Mouse (Mus musculus) stomach, postnatal 0 days (tissue): Measurements from ENCODE around the gene Nufip1.

Source experiments
- CTCF ChIP-seq: IDR thresholded peaks from 2 replicates; pipeline ENCODE4 v1.5.1; 2016; ENCODE audit warnings: antibody characterized with exemption, low read depth, mild to moderate bottlenecking, moderate library complexity
- EP300 ChIP-seq: optimal IDR thresholded peaks from 2 replicates; pipeline ENCODE3; 2016; ENCODE audit warnings: antibody characterized with exemption

DNA sequence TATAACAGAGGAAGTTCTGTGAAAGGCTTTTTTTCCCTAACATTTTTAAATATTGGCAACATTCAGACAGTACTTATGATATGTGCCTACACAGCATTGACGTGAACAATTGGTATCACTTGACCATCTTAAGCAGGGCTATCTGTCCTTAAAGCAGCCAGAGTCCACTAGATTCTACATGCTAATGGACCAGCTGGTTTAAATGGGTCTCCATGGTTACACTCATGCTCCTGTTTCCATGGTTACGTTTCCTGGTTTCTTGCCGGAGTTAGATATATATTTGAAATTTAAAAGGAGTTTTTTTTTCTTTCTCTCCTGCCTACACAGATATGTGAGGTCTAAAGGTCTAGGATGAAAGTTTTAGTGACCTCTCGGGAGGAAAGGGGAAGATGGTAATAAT lies 34.1 kb upstream of the Nufip1 start:
- TF ChIP-seq CTCF (no peak), EP300 (no peak)
